Mouse (Mus musculus) adrenal gland, postnatal 4 days (tissue): ENCODE measurements around the gene Shisa8. TPM values are rescaled to one million over a fixed set of nuclear protein-coding genes. Genes with fewer than 3 reads are reported as not detected.

ENCODE experiments used
- DNase-seq, 2 experiments: peaks; one replicate each; pipeline ENCODE4 v3.0.0; 2021 to 2022; ENCODE audit warnings: low spot score in 2 of 2, mixed read lengths in 2 of 2
- total RNA-seq, 2 experiments: library from RNA; stranded (reverse); gene quantifications; 2 replicates each; pipeline ENCODE4 v1.2.3; 2021

Shisa8 gene
- total RNA-seq, 2 experiments from 2014 or later = 0.70 to 0.79 TPM

DNA sequence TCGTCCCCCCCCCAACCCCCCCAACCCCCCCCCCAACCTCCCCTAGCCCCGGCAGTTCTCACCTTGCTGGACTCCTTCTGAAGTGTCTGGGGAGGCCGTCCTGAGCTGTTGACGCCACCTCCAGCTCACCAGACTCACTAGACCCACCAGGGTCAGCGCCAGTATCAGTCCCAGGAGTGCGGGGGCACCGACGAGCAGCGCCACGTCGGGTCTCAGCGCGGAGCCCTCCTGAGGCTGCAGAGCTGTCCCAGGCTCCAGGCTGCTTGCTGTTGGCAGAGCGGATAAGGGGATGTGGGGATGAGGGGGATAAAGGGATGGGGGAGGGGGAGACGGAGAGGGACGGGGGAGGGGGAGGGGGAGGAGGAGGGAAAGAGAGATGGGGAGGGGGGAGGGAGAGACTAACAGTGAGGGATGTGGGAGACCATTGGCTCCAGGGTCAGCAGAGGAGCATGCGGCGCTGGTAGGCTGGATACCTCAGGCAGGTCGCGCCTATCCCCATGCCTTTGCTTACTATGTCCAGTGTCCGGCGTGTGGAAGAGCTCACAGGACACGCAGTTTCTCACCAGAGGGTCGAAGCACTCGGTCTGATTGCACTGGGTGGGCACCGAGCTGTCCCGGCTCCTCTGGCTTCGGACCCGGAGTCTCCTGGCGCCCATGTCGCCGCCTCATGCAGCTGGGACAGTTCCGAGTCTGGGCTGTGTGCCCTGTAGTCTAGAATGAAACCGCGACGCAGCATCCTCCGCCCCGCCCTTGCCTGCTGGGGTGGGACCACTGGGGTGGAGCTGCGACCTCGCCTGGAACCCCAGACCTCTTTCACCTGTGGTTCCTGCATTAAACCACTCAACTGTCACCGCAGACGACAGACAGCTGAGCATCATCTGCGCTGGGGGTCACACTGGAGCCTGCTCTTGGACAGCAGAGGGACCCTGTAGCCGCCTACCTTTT lies 11.3 kb upstream of the Shisa8 start, which contains the start of gene Tnfrsf13c:
Gene Tnfrsf13c, minus strand, starts transcription at position 713 of the 945 bp plus-strand sequence.
- DNase-seq = no peak

- no peak for DNase-seq
These were observed 10.6 kb upstream of the Shisa8 start for GRCm38 (mm10) chr15:82223251-82223650.

DNA sequence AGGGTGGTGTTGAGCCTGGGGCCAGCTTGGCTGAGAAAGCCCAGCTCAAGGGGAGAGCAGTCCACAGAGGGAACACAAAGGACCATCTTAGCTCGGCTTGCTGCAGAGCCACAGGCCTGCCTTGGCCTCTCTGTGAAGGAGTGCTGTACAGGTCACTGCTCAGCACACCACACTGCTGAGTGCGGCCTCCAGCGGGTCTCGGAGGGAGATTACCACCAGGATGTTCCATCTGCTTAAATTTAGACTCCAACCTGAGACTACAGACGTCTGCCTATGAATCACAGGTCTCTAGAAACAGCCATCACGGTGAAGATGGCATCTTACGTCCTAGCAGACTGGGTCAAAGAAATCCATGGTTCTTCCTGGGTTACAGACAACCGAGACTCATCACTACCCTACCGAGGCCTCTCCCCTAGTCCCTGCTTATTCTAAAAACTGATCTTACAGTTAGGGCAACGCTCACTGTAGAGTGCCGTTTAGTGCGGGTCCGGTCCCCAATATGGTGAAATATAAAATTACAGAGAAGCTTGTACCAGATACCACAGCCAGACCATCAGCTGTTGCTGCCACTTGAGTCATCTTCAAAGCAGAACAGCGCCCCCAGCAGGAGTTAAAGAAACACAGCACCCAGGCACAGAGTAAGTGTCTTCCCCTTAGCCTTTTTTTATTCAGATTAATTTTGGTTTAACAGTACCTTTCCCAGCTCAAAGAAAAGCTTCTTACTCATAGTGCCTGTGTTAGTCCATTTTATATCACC lies 8.7 kb upstream of the Shisa8 start:
- no peak for DNase-seq

- DNase-seq = no peak
These were observed 7.5 kb upstream of the Shisa8 start for GRCm38 (mm10) chr15:82220003-82220675.

DNA sequence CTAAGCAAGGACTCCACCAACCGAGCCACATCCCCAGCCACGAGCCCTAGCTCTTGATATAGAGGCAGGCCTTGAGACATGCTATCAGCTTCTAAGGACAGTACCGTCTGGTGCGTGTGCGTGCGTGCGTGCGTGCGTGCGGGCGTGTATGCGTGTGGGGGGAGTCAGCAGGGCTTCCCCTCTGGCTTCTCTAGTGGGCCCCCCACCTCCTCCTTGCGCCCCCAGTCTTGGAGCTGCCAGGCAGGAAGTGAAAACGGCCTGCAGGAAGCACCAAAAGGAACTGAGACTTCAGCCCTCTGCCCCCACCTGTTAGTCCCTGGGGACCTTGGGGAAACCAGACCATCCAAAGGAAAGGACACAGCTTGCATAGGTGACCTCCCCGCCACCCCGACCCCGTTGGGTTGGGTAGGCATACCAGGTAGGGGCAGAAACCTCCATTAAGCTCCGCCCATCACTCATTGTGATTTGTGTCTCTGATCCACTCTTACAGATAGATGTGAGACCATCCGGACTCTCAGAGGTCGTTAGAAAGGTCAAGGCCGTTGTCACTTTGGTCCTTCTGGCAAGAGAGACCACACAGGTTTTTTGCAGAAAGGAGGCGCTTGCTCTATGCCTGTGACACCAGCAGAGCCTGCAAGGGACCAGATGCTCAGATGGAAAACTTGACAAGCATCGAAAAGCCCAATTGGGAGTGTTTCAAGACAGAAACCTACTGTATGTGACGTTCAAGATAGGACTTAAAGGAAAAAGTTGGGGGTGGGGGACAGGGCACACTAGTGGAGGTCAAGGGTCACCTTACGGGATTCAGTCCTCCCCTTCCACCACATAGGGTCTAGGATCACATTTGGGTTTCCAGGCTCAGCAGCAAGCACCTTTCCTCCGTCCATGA lies 6.4 kb upstream of the Shisa8 start:
- DNase-seq = no peak

GRCm38 (mm10) chr15:82217980-82218379 lies 5.4 kb upstream of the Shisa8 start:
- no peak for DNase-seq

DNA sequence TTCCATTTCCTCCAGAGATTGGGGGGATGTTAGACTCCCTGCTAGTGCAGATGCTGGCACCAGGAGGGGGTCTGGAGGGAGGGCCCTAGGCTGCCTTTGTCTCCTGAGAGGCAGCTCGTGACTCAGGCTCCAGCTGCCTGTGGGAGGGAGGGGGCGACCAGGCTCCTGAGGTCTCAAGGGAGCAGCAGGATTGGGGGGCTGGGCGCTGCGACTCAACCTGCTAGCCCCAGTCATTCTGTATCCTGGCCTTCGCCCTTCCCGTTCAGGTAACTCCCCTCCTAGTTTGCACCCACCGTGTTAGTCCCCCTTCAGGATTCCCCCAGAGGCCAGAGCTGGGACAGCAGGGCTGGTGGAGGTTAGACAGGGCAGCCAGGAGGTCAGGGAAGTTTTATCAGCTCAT lies 4.4 kb upstream of the Shisa8 start:
- no peak for DNase-seq

DNA sequence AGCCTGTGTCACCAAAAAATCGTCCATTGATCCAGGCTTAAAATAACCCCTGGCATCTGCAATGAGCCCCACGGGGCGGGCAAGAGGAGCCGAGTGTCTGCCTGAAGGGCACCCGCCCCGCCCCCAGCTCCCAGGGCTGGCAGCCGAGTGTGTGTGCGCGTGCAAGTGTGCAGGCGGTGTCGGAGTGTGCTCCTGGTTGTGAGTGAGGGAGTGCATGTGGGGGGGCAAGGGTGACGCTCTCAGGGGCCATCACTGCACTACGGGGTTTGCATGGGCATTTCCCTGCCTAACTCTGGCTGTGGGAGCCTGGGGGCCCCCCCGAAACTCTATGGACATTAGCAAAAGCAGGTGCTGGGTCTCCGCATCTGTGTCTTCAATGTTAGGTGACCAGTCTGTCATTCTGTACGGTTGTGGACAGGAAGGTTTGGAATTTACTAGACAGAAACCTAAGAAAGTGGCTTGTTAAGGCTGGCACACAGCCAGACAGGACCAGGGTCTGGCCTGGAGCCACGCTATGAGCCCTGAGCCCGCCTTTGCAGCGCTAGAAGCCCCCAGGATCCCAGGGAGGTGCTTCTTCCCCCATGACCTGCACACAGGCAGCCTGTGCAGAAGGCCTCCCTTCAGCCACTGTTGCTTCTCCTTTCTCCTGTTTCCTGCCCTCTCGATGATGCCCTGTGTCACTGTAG lies 3.7 kb upstream of the Shisa8 start:
- no peak for DNase-seq

DNA sequence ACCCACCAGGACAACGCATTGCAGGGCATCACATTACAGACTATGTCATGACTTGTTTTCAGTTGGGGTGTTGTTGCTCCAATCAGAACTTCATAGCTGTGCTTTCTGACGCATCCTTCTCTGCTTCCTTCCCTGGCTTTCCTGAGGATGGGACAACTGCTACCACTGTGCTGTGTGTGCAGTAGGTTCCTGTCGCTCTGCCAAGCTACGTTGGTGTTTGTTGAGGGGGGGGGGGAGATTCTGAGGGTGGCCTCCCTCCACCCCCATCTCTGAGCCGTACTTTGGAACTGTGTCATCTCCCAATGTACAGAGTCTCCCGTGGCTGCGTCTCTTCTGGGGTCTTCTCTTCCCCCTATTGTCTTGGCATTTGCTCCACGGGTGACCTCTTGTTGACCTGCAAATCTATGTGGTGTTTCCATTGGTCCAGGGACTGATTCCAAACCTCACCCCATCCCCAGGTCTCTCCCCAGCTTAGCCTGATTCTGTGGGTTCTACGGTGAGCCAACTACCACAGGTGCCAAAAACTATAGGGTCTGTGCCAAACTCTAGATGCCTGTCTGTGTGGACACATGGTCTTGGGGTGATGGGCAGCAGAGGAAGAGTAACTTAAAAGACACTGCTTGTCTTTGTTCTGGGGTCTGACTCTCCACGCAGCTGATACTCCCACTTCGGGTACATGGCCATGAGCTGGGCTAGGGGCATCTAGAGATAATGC lies 2.9 kb upstream of the Shisa8 start:
- no peak for DNase-seq

GRCm38 (mm10) chr15:82213222-82213621 lies 607 bp upstream of the Shisa8 start:
- DNase-seq = no peak

DNA sequence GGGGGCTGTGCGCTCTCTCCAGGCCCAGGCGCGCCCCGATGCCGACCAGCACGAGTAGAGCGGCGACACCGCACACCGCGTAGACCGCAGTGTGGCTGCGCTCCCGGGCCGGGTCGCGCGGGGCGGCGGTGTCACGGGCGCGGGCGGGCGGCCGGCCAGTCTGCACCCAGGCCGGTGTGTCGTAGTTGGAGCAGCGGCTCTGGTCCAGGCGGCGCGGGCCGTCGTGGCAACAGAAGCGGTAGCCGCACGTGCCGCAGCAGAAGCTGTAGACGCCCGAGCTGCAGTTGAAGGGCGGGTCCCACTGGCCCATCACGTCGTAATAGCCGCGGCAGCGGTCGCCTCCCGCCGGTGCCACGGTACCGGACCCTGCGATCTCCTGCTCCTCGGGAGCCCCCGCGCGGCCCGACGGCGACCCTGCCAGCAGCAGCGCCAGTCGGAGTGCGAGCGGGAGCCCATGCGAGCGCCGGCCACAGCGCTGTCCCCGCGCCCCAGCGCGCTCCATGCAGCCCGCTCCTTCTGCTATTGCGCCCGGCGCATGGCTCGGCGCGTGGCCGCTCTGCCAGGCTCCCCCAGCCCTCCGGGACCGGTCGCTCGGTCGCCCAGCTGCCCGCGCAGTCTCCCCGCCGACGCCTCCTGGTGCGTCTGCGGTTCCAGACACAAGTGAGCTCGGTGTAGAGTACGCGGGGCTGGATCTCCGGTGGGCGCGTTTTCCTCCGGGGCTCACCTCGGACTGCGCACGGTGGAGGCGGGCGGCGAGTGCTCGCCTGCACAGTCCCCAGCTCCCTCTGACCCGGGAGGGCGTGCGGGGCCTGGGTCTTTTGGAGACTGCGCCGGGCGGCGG lies 484 bp downstream of the Shisa8 start:
- no peak for DNase-seq

- DNase-seq = no peak
These were observed 1.3 kb downstream of the Shisa8 start for GRCm38 (mm10) chr15:82211281-82211680.

- no peak for DNase-seq
These were observed 1.8 kb downstream of the Shisa8 start for GRCm38 (mm10) chr15:82210801-82211200.

GRCm38 (mm10) chr15:82209295-82210050 lies 3.1 kb downstream of the Shisa8 start:
- no peak for DNase-seq

DNA sequence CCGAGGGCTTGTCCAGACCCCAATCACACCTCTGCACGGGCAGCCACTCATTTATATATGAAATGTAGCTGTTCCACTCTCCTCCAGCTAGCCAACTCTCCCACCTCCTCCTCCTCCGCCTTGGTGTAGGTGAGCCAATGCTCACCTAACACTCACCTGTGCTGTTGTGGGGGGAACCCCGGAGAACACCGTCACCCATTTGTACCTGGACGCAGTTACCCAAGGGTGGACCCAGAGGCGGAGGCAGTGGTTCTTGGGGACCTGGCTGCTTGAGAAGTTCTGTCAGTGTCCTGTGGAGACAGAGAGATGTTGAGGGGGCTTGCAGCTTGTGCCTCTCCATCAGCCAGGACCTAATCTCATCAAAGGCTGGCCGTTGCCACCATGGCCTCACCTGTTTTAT lies 4.3 kb downstream of the Shisa8 start:
- DNase-seq = no peak

- DNase-seq = no peak
These were observed 5.0 kb downstream of the Shisa8 start for GRCm38 (mm10) chr15:82207504-82208219.

- DNase-seq = no peak
These were observed 5.5 kb downstream of the Shisa8 start for GRCm38 (mm10) chr15:82207105-82207459.
